Mouse (Mus musculus) neural tube, embryonic 10.5 days (tissue): ENCODE measurements at regions not wholly inside any gene's neighbourhood (a gene's known extent, or its start where the extent isn't known, plus 50 kb on each side); places are given as distances from the start of the nearest gene placed in this dataset.
"Not testable (repeated sequence)": the region's sequence is repeated elsewhere in the genome, so short reads cannot be mapped to it uniquely, and the experiment has no call there.

Experiments
- DNase-seq: peaks from one replicate; pipeline ENCODE4 v3.0.0-alpha.2; 2017; ENCODE audit warnings: low spot score; ENCODE audit errors: extremely low spot score

DNA sequence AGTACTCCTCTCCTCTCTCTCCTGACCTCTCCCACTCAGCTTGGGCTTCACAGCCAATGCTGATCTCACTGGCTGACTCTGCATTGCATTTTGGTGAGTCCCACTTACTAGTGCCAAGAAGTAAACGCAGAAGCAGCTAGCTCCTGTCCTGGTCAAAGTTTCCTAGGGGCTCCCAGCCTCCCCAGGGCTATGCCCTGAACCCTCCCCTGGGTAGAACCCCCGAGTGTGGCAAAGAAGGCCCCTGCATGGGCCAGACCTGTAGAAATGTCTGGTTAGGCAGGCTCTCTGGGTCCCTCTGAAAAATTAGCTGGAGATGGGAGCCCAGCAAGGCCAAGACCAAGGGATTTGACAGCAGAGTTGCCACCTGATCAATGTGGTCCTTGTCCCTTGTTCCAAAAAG lies 454.3 kb downstream of the Gm10330 start:
- DNase-seq: not testable (repeated sequence)

DNA sequence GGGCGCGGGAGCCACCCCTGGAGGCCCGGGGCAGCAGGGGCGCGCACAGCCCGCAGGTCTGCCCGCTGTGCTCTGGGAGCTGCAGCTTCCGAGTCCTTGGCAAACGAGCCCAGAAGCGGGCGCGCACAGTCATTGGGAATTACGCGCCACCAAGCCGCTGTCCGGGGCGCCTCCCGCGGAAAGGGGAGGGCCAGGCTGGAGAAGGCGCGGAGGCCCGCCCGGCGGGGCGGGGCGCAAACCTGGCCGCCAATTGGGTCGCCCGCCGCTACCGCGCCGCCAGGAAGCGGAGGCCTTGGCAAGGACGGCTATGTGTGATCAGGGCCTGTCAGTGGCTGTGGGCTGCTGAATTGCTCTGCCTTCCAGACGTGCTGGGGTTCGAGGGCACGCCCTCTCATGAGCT lies 464.9 kb downstream of the Gm10330 start:
- DNase-seq: peak; percentile 57
